Mouse (Mus musculus) bone marrow, adult 2 months (tissue): Measurements from ENCODE around the gene Atp2b4.

Experiments
- CTCF ChIP-seq: fragments of 200-500 bp; IDR thresholded peaks from 2 replicates; pipeline ENCODE4 v1.5.1; 2011; ENCODE audit warnings: low read length, control low read depth; ENCODE audit not compliant: control insufficient read depth, insufficient read depth
- POLR2A ChIP-seq: fragments of 200-500 bp; IDR thresholded peaks from 2 replicates; pipeline ENCODE4 v1.6.1; 2011; ENCODE audit warnings: low read depth, mild to moderate bottlenecking, control low read depth, low read length, borderline replicate concordance; ENCODE audit not compliant: control insufficient read depth

- TF ChIP-seq CTCF (no peak), POLR2A (no peak)
These were observed 56.2 kb downstream of the Atp2b4 start for GRCm38 (mm10) chr1:133744609-133745008.
